Mouse (Mus musculus): Measurements from ENCODE around the gene Rxfp3. TPM values are rescaled to one million over a fixed set of nuclear protein-coding genes. Genes with fewer than 3 reads are reported as not detected.

Gene Rxfp3
- polyA plus RNA-seq, 1 experiment = not detected

GRCm38 (mm10) chr15:10991566-10991965 is 46.2 kb downstream of the Rxfp3 start:
- no peak for TF ChIP-seq GATA1 (IDR thresholded peaks at IDR 0.05; ENCODE audit: low read length)

- no peak for TF ChIP-seq GATA1 (IDR thresholded peaks at IDR 0.05; ENCODE audit: low read length)
Observed at GRCm38 (mm10) chr15:10990411-10990810, 47.4 kb downstream of the Rxfp3 start.

GRCm38 (mm10) chr15:10985756-10986155 is 52.0 kb downstream of the Rxfp3 start:
- no peak for TF ChIP-seq GATA1 (IDR thresholded peaks at IDR 0.05; ENCODE audit: low read length)

Other genes starting within 250 kb of the Rxfp3 start
- gene C1qtnf3, start 85.7 kb downstream of the Rxfp3 start, polyA plus RNA-seq (2012) = not detected in 2 replicates
- gene Amacr, start 56.2 kb downstream of the Rxfp3 start, polyA plus RNA-seq (2012) = 3.1 and 4.1 TPM in 2 replicates
- not detected in 2 replicates for gene Slc45a2, start 37.3 kb downstream of the Rxfp3 start, polyA plus RNA-seq (2012)
- not detected in 2 replicates for gene Adamts12, start 26.8 kb upstream of the Rxfp3 start, polyA plus RNA-seq (2012)